Comparison of ENCODE assay signal across 16 mouse cellular contexts in genomic region chr10:121931909-121932308, GRCm38 (mm10).
"Had no signal": no experiment of that assay in that cellular context is flagged by ENCODE, and none has a peak within 500 bp of the region (broad histone marks: within the 10 kb centered on the region; RNA-seq: fewer than 3 reads in every experiment).

No protein-coding gene starts in this region.

- H3K9ac ChIP-seq: liver, embryonic 12.5 days; lung, embryonic 14.5 days; neural tube, embryonic 15.5 days had no signal

- H3K9me3 ChIP-seq: liver, embryonic 12.5 days; midbrain, embryonic 10.5 days; neural tube, embryonic 15.5 days had no signal

- H3K27me3 ChIP-seq: liver, embryonic 12.5 days; neural tube, embryonic 15.5 days had no signal

- H3K36me3 ChIP-seq: liver, embryonic 12.5 days; neural tube, embryonic 15.5 days had no signal

- H3K27ac ChIP-seq: kidney, postnatal 0 days; liver, embryonic 12.5 days; midbrain, embryonic 10.5 days; neural tube, embryonic 15.5 days had no signal

- DNase-seq: kidney, adult 9 months; kidney, postnatal 36 days; lung, embryonic 14.5 days; lung, postnatal 10 days; lung, postnatal 4 days; midbrain, embryonic 14.5 days; right cerebral cortex, adult 18-20 months; right cerebral cortex, postnatal 4 days; spleen, adult 18-20 months; thymus, adult 18-20 months; thymus, postnatal 25 days had no signal

- ATAC-seq: liver, embryonic 12.5 days had no signal

- H3K4me1 ChIP-seq: liver, embryonic 12.5 days; midbrain, embryonic 10.5 days had no signal

- H3K4me3 ChIP-seq: liver, embryonic 12.5 days; midbrain, embryonic 10.5 days; myocyte; neural tube, embryonic 15.5 days had no signal

- H3K4me2 ChIP-seq: liver, embryonic 12.5 days; lung, embryonic 14.5 days; neural tube, embryonic 15.5 days had no signal
